Mouse (Mus musculus) cerebellum, postnatal 25 days (tissue): ENCODE data around the gene Dram2.
"Not testable (repeated sequence)": the region's sequence is repeated elsewhere in the genome, so short reads cannot be mapped to it uniquely, and the experiment has no call there.

ENCODE experiments used
- DNase-seq, 2 experiments: peaks; one replicate each; pipeline ENCODE4 v3.0.0; 2021; ENCODE audit warnings: mixed read lengths in 2 of 2

The Dram2 gene

GRCm38 (mm10) chr3:106547171-106547923, at the start of gene Dram2, which contains the start of gene Cept1:
Gene Dram2 (plus strand): TSS chr3:106547798.
Gene Cept1 (minus strand): TSS chr3:106547802.
- peak; percentile 91 to 95 for DNase-seq

DNA sequence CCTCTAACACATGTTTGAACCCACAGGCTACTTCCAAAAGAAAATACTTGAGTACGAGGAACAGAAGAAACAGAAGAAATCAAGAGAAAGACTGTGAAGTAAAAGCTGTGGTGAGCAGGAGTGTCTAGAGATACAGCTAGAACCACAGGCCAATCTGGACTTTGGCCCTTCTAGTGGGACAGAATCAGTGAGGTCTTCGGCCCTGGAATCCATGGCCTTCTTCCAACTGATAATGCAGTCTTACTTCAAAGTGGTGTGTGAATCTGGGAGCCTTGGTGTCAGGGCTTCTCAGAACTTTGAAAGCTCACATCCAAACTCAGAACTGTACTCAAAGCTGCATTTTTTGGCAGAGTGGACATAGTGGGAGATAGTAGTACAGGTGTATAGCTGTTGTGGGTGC, 47.1 kb upstream of the Dram2 start:
- DNase-seq = no peak

DNA sequence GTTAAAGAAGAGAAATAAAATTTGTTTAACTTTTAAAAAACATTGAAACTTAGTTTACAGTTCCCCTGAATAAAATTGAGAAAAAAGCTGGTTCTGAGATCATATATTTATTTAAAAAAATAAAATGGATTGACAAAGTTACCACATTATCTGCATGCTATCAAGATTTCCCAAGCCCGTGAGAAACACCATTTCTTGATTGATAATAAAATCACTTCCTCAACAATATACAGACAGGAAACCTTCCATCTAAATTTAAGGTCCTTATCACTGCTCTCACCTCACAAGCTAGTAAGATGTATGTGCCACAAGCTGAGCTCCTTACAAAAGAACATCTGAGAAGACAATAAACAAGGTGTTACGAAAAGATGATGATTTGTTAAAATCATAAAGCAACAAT, 44.7 kb upstream of the Dram2 start:
- no peak for DNase-seq

GRCm38 (mm10) chr3:106510669-106511068, 36.9 kb upstream of the Dram2 start:
- no peak for DNase-seq

DNA sequence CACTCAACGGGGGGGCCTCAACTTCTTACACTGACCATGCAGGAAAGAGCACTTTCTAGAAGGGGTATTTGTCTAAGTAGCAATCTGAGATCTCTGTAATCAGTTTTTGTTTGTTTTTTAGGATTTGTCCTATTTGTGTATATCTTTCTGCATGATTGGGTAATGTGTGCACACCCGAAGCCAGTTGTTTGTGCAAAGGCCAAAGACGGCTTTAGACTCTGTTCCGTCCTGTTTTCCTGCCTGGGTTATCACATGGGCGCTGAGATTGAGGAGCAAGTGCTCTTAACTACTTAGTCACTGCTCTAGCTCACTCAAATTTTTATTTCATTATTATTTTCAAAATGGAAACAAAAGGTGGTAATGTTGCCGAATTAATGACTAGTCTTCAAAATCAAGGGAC, 32.6 kb upstream of the Dram2 start:
- no peak for DNase-seq

DNA sequence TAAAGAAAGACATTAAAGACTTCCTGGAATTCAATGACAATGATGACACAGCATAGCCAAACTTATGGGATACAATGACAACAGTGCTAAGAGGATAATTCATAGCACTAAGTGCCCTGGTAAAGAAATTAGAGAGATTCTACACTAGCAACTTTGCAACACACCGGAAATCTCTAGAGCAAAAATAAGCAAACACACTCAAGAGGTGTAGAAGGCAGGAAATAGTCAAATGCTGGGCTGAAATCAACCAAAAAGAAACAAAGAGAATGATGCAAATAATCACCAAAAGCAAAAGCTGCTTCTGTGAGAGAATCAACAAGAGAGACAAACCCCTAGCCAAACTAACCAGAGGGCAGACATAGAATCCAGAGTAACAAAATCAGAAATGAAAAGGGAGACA, 24.9 kb upstream of the Dram2 start:
- DNase-seq = no peak

DNA sequence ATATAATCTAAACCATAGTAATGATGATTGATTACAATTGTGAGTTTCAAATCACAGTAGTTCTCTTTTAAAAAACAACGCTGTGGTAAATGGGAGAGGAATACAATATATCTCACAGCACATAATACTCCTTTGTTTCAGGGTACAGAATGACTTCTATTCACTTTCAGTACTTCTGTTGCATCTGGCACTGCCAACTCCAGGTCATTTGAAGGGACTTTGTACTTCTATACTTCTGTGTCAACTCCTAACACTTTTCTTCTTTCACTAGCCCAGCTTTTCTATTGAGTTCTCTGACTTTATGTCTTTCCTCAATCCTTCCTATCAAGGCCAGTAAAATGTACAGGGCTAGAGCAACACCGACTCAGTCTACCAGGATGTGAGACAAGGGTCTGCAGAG, 21.2 kb upstream of the Dram2 start:
- no peak for DNase-seq

- no peak for DNase-seq
Observed at GRCm38 (mm10) chr3:106528032-106528431, 19.6 kb upstream of the Dram2 start.

GRCm38 (mm10) chr3:106533277-106533676, 14.3 kb upstream of the Dram2 start:
- DNase-seq = no peak

DNA sequence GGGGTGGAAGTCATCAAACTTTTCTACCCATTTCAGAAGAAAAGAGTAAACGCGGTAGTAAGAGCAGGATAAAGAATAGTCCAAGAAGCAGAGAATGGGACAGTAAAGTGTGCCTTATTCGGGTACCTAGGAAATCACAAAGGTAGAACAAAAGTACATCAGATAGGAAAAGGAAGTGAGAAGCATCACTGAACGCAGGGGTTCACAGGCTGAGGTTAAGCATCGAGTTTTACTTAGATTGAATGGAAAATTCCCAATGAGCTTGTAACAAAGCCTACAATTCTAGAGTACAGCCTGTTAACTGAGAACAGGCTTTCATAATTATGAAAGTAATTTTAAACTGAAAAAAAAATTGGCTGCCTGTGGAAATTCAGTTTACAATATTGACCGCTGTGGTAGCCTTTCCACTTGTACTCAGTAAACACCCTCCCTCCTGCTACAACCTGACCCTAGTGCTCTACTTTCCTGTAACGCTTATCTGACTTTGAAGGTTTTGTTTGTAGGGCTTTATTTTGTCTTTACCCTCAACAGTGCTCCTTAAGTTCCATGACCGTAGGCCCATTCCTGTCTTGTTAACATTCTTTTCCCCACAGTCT, 2.8 kb upstream of the Dram2 start:
- DNase-seq = no peak

- DNase-seq = no peak
Observed at GRCm38 (mm10) chr3:106547924-106548539, 434 bp downstream of the Dram2 start.

DNA sequence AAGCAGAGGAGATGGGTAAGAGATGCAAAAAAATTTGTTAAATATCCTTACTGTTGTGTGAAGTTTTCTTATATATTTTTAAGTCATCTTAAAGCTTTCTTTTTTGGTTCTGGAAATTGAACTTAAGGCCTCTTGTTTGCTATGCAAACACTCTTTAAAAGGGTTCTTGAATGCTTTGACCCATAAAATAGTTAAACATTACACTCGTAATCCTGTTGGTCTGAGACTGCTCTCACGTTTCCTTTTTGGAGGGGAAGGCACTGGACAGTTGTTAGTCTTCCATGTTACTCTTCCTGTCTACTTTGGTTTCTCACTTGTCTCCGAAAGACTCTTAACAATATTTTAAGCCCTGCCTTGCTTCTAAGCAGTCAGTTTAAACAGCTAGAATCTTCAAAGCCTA, 1.4 kb downstream of the Dram2 start:
- no peak for DNase-seq

DNA sequence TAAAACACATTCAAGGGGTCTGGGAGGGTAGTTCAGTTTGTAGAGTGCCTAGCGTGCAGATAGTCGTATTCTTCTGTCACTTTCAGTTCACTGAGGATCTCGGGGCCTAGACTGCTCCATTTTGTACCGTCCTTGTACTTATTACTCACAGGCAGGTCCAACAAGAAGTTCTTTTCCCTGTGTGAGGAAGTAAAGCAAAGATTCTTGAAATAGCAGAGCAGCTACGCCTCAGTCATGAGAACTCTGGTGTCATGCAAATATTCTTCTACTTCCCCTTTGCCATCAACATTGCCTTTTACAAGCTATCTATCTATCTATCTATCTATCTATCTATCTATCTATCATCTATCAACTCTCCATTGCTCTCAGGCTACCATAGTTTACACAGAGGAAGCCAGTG, 5.8 kb downstream of the Dram2 start:
- no peak for DNase-seq

- no peak for DNase-seq
Observed at GRCm38 (mm10) chr3:106555743-106556250, 8.2 kb downstream of the Dram2 start.

- no peak for DNase-seq
Observed at GRCm38 (mm10) chr3:106558271-106558670, 10.7 kb downstream of the Dram2 start.

DNA sequence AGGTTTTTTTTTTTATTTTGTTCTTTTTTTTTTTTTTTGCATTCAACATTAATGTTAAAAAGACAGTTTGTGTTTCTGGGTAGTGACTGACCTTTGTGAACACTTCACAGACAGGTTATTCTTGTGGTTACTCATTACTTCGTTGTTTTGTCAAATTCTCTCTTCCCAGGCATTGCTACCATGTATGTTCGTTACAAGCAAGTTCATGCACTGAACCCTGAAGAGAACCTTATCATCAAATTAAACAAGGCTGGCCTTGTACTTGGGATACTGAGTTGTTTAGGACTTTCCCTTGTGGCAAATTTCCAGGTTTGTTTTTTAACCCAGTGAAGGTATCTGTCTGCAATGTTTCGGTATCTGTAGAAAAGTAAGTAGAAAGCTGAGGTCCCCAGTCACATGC, 18.3 kb downstream of the Dram2 start:
- DNase-seq = no peak

DNA sequence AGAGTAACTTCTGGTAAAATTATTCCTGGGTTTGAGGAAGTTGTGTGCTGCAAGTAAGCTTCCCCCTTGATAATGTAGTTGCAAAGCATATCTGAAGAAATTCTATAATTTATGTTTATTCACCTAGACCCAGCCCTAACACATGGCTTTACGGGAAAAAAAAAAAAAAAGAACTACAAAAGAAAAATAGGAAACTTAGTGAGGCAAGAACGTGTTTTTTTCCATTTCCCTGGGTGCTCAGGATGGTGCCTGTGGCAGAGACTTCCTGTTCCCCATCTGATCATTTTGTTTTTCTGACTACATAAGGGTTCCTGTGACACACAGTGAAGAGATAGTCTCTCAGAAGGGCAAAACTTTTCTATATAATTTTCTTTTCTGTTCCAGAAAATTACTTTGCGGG, 25.6 kb downstream of the Dram2 start:
- no peak for DNase-seq

GRCm38 (mm10) chr3:106579296-106579695, 31.7 kb downstream of the Dram2 start:
- no peak for DNase-seq

GRCm38 (mm10) chr3:106593631-106594030, 46.0 kb downstream of the Dram2 start:
- DNase-seq = not testable (repeated sequence)

DNA sequence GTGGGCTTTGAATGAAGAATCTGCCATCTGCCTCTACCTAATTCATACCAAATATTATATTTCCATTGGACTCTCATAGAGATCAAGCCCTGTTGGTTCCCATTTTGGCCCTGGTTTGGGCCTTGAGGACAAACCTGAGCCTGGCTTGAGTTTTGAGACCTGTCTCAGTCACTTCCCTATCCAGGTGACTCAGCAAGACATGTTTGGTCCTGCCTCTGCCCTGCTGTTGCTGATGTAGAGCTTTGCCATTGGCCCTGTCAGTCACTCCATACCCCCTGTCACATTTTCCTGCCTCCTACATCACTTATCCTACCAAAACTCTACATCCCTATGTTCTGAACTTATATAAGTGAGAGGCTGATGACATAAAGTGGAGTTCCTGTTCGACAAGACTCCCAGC, 70.5 kb downstream of the Dram2 start:
- DNase-seq = no peak
